Mouse (Mus musculus) liver, embryonic 13.5 days (tissue): ENCODE data around the gene Fads6. TPM values are rescaled to one million over a fixed set of nuclear protein-coding genes. Genes with fewer than 3 reads are reported as not detected.

Experiments
- ATAC-seq: fragments of 200-750 bp; cut with Nextera tagmentation; 2 replicates; pipeline ENCODE4 v1.8.0; 2017; ENCODE audit warnings: low read depth, mild to moderate bottlenecking, moderate number of reproducible peaks, moderate library complexity
- DNase-seq: peaks from one replicate; pipeline ENCODE4 v3.0.0; 2022
- H3K27ac ChIP-seq: fragments of 300-500 bp; sonication (generic); 2 replicates; pipeline ENCODE4 v1.5.1; 2015; ENCODE audit warnings: moderate library complexity, mild to moderate bottlenecking, inconsistent platforms
- H3K27me3 ChIP-seq: fragments of 300-500 bp; sonication (generic); 2 replicates; pipeline ENCODE4 v1.6.1; 2015; ENCODE audit warnings: mild to moderate bottlenecking, inconsistent platforms
- H3K36me3 ChIP-seq: fragments of 300-500 bp; sonication (generic); 2 replicates; pipeline ENCODE4 v1.6.1; 2015; ENCODE audit warnings: mild to moderate bottlenecking, inconsistent platforms
- H3K4me1 ChIP-seq: fragments of 300-500 bp; sonication (generic); replicated peaks from 2 replicates; pipeline ENCODE4 v1.6.1; 2015; ENCODE audit warnings: inconsistent platforms
- H3K4me2 ChIP-seq: fragments of 300-500 bp; sonication (generic); 2 replicates; pipeline ENCODE4 v1.6.1; 2015; ENCODE audit warnings: inconsistent platforms, mild to moderate bottlenecking, moderate library complexity
- H3K4me3 ChIP-seq: fragments of 300-500 bp; sonication (generic); replicated peaks from 2 replicates; pipeline ENCODE4 v1.5.1; 2015; ENCODE audit warnings: mild to moderate bottlenecking, inconsistent platforms
- H3K9ac ChIP-seq: fragments of 300-500 bp; sonication (generic); 2 replicates; pipeline ENCODE4 v1.6.1; 2015; ENCODE audit warnings: mild to moderate bottlenecking, inconsistent platforms
- H3K9me3 ChIP-seq: fragments of 300-500 bp; sonication (generic); replicated peaks from 2 replicates; pipeline ENCODE4 v1.6.1; 2016; ENCODE audit warnings: inconsistent platforms
- WGBS: fragments of 180-500 bp; shearing (Covaris S2); methylation state at CpG from one replicate; pipeline ENCODE4 v1.1.7; 2015; ENCODE audit not compliant: insufficient replicate concordance; 5-methylcytosine and 5-hydroxymethylcytosine counted together
- polyA plus RNA-seq: library from polyadenylated mRNA; unstranded; fragments of >200 nt; fragmentation: Nextera tagmentation; extraction: Ambion mirVana; gene quantifications from 2 replicates; pipeline ENCODE4 v1.2.1, GENCODE M21; 2015

Fads6 gene
- polyA plus RNA-seq, 1 experiment from 2014 or later = 2.0 TPM

DNA sequence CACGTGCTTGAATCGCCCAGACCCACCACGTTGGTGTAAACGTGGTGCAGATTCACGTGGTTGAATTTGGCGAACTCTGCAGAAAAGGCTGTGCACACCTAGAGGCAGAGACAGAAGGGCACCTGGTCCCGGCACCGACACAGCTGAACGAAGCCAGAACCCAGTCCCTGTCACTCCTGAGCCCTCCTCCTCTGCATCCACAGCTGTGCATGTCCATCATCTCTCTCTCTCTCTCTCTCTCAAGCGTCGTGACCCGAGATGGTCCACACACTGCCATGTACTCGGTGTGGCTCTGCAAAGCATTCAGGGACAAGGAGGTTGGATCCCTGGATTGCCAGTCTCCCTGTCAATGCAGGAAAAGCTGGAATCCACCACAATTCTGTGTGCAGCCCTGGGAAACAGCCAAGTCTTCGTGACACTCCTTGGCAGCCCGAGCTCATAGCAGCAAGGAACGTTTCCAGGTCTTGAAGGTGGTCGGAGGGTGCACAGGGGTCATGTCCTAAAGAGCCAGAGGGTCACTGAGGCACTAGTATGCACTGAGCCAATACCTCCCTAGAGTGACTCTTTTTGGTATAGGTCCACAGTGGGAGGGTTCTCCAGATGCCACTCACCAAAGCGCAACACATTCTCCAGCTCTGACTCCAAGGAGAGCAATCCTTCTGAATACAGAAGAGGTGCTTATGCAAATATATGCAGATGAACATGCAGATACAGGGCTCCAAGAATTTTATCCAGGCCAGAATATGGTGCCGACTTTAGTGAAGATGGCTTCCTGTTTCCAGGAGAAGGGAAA is 11.1 kb downstream of the Fads6 start:
- 63% methylated on average over 19 of the region's 19 CpGs for WGBS
- ATAC-seq = no peak
- no peak for DNase-seq
- no peak overlapping the region for H3K4me2 ChIP-seq
- no peaks in the 10 kb centered on the region for H3K27me3 ChIP-seq
- no peak overlapping the region for H3K4me3 ChIP-seq
- H3K9me3 ChIP-seq = no peaks in the 10 kb centered on the region
- H3K4me1 ChIP-seq = peaks cover 9% of the 10 kb centered on the region
- no peak overlapping the region for H3K27ac ChIP-seq
- H3K9ac ChIP-seq = no peak overlapping the region
- H3K36me3 ChIP-seq = no peaks in the 10 kb centered on the region

DNA sequence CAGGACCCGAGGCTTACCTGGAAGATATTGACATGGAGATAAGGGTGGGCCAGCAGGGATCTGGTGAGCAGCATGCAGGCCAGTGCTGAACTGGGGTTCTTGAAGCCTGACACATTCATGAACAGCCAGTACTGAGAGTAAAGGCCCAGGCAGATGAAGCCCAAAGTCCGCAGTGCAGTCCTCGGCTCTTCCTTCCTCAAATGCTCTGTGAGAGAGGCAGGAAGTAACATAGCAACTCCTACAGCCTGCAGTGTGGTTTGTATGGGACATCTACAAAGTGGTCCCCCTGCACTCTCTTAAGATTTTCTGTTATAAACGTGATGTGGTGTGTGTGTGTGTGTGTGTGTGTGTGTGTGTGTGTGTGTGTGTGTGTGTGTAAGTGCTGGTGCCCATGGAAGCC is 12.2 kb downstream of the Fads6 start:
- no peaks in the 10 kb centered on the region for H3K9me3 ChIP-seq
- 18% methylated on average over 4 of the region's 4 CpGs for WGBS
- H3K36me3 ChIP-seq = no peaks in the 10 kb centered on the region
- H3K4me2 ChIP-seq = no peak overlapping the region
- peaks cover under 1% of the 10 kb centered on the region for H3K4me1 ChIP-seq
- DNase-seq (no peak), ATAC-seq (no peak)
- no peak overlapping the region for H3K4me3 ChIP-seq
- H3K27me3 ChIP-seq = no peaks in the 10 kb centered on the region
- H3K27ac ChIP-seq = no peak overlapping the region
- H3K9ac ChIP-seq = no peak overlapping the region

DNA sequence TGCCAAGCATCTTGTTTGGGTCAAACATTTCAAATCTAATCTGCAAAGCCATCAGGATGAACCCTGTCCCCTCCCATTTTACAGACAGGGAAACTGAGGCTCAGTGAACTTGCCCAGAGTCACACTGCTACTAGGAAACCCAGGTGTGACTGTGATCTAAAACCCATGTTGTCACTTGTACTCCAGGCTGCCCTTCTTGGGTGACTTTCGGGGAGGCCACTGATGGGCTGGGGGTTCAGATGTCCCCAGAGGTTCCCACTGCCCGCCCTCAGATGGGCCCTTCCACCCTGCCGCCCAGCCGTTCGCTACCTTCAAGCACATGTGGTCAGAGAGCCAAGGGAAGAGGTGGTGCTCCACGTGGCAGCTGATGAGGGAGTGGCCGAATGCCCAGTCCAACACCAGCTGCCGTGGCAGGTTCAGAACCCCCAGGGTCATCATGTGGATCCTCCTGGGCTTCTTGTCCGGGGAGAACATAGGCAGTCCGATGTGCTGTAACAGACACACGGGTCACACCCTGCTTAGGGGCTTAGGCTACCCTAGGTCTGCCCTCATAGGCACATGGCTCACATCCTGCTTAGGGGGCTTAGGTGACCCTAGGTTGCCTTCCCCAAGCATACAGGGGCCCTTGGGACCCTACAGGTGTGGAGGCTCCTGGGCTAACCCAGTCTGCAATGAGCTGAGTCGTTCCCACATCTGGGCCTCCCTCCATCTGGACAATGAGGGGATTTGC is 13.4 kb downstream of the Fads6 start:
- Histone ChIP-seq H3K9me3 (no peaks in the 10 kb centered on the region), H3K27me3 (no peaks in the 10 kb centered on the region), H3K9ac (no peak overlapping the region), H3K27ac (no peak overlapping the region), H3K4me2 (no peak overlapping the region), H3K4me3 (no peak overlapping the region), H3K4me1 (peaks cover 12% of the 10 kb centered on the region), H3K36me3 (no peaks in the 10 kb centered on the region)
- 73% methylated on average over 12 of the region's 12 CpGs for WGBS
- DNase-seq = no peak
- ATAC-seq = no peak

DNA sequence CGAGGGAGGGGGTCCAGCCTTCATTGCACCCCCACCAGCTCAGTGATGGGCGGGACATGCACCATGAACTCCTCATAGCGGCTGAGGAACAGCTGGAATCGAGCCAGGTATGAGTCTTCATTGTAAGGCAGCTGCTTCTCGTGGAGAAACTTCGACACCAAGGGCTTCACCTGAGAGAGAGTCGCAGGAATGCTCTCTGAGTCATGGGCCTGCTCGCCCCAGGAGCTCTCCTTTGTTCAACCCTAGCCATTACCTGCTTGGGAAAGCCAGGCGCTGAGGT is 14.0 kb downstream of the Fads6 start:
- Histone ChIP-seq H3K4me2 (no peak overlapping the region), H3K36me3 (no peaks in the 10 kb centered on the region), H3K27ac (no peak overlapping the region), H3K4me3 (no peak overlapping the region), H3K9me3 (no peaks in the 10 kb centered on the region), H3K9ac (no peak overlapping the region), H3K4me1 (peaks cover 18% of the 10 kb centered on the region), H3K27me3 (no peaks in the 10 kb centered on the region)
- DNase-seq = no peak
- no peak for ATAC-seq
- WGBS = 67% methylated on average over 9 of the region's 9 CpGs

DNA sequence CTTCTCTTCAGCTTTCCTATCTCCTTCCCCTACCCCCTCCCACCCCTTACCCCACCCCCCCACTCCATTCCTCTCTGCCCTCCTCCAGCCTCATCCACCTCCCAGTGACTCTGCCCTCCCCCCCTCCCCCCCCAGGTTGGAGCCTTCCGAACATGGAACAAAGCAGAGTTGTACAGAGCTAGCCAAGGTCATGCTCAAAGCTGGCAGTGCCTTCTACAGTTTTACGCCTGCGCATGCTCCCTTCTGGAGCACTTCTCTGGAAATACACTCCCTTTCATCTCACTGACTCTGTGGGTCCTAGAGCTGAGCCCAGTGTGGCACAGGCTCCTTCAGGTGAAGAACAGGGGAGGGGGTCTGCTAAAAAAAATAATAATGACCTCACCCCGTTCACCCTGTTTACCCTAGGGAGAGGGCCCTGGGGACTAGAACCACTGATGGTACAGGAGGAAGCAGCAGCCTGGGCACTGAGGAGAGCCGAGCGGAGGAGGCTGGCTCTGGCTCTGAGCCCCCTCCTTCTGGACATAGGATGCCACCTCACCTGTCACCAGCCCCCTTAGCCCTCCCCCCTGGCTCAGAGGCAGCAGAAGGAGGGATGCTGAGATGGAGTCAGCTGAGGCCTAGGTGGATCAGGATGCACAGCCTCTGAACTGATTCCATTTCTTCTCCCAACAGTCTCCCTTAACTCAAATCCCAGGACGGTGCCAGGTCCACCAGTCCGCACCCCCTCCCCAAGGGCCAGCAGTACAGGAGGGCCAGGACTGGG is 14.6 kb downstream of the Fads6 start:
- H3K4me3 ChIP-seq = no peak overlapping the region
- H3K4me1 ChIP-seq = peaks cover 23% of the 10 kb centered on the region
- no peaks in the 10 kb centered on the region for H3K36me3 ChIP-seq
- H3K4me2 ChIP-seq = no peak overlapping the region
- H3K27me3 ChIP-seq = no peaks in the 10 kb centered on the region
- ATAC-seq (no peak), DNase-seq (no peak)
- no peaks in the 10 kb centered on the region for H3K9me3 ChIP-seq
- no peak overlapping the region for H3K9ac ChIP-seq
- WGBS = 74% methylated on average over 8 of the region's 8 CpGs
- H3K27ac ChIP-seq = no peak overlapping the region

DNA sequence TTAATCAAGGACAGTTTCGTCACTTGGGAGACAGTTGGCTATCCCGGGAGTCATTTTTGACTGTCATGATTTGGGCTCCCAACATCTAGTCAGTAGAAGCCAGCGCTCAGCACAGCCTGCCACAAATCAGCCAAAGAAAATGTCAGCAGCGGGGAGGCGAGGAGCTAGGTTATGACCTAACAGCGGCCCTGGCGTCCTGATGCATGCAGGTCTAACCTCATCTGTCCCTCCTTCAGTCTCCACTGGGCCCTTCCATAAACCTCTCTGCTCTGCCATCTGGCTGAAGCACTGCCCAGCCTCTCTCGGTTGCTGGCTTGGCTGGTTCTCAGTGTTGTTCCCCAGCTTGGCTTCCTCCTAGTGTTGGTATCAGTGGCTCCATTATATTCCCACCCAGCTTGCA is 15.2 kb downstream of the Fads6 start:
- no peak for ATAC-seq
- Histone ChIP-seq H3K4me1 (peaks cover 27% of the 10 kb centered on the region), H3K27ac (no peak overlapping the region), H3K27me3 (no peaks in the 10 kb centered on the region), H3K9me3 (no peaks in the 10 kb centered on the region), H3K9ac (no peak overlapping the region), H3K4me2 (no peak overlapping the region), H3K4me3 (no peak overlapping the region), H3K36me3 (no peaks in the 10 kb centered on the region)
- WGBS = 70% methylated on average over 8 of the region's 8 CpGs
- DNase-seq = no peak

DNA sequence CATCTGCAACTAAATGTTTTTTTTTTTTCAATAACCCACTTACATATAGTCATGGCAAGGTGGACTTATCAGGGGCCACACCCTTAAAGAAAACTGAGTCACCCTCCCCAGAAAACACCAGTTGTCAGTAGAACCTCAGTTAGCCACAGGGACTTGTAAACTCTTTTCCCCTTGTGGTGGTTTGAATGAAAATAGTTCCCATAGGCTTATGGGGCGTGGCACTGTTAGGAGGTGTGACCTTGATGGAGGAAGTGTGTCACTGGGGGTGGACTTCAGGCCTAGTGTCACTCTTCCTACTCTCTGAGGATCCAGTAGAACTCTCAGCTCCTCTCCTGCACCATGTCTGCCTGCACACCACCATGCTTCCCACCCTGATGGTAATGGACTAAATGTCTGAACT is 17.7 kb downstream of the Fads6 start:
- H3K27ac ChIP-seq = peak overlapping the region; percentile 23; the same call in 1 of the 2 replicates
- H3K9me3 ChIP-seq = no peaks in the 10 kb centered on the region
- no peak overlapping the region for H3K9ac ChIP-seq
- WGBS = 39% methylated on average over 1 of the region's 1 CpGs
- H3K27me3 ChIP-seq = no peaks in the 10 kb centered on the region
- peaks cover 46% of the 10 kb centered on the region for H3K4me1 ChIP-seq
- DNase-seq (peak; percentile 56), ATAC-seq (no peak)
- no peaks in the 10 kb centered on the region for H3K36me3 ChIP-seq
- no peak overlapping the region for H3K4me3 ChIP-seq
- no peak overlapping the region for H3K4me2 ChIP-seq

DNA sequence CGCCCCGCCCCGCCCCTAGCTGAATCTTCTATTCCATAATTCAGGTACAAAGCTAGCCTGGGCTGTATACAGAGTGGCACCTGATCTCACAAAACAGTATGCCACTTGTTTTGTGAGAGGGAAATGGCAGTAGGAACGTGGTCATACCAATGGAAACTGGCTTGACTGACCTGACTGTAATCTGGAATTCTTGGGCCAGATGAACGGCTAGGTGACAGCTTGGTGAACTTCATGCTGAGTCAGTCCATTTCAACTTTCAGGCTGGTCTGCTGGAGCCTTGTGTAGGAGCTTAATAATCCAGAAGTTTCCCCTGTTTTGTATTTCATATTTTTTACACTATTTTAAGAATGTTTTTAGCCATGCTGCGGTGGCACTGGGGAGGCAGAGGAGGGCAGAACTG is 19.3 kb downstream of the Fads6 start:
- no peak for ATAC-seq
- Histone ChIP-seq H3K9ac (peak overlapping the region; percentile 77; the same call in 1 of the 2 replicates), H3K36me3 (no peaks in the 10 kb centered on the region), H3K4me3 (peak overlapping the region; percentile 70), H3K4me1 (peaks cover 60% of the 10 kb centered on the region), H3K27me3 (no peaks in the 10 kb centered on the region), H3K4me2 (peak overlapping the region; percentile 93), H3K9me3 (no peaks in the 10 kb centered on the region), H3K27ac (no peak overlapping the region)
- 68% methylated on average over 6 of the region's 6 CpGs for WGBS
- DNase-seq = peak; percentile 19

DNA sequence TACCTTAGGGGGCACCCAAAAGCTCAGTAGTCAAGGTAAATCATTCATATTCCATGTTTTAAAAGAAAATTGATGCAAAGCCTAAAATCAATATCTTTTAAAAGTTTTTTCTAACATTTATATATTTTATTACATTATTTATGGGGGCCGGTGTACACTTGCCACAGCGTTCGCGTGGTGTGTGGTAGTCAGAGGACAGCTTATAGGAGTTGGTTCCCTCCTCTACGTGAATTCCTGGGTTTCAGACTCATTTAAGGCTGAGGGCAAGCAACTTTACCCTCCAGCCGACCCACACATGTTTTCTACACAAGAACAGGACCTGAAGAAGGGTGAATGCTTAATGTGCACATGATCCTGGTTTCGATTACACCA is 19.9 kb downstream of the Fads6 start:
- no peak; the same call in 1 of the 2 replicates for ATAC-seq
- no peaks in the 10 kb centered on the region for H3K9me3 ChIP-seq
- WGBS = 16% methylated on average over 7 of the region's 7 CpGs
- H3K4me1 ChIP-seq = peaks cover 66% of the 10 kb centered on the region
- H3K4me3 ChIP-seq = peak overlapping the region; percentile 70
- no peaks in the 10 kb centered on the region for H3K27me3 ChIP-seq
- DNase-seq = no peak
- H3K36me3 ChIP-seq = no peaks in the 10 kb centered on the region
- H3K4me2 ChIP-seq = peak overlapping the region; percentile 93
- peak overlapping the region; percentile 77 for H3K9ac ChIP-seq
- peak overlapping the region; percentile 85 for H3K27ac ChIP-seq

DNA sequence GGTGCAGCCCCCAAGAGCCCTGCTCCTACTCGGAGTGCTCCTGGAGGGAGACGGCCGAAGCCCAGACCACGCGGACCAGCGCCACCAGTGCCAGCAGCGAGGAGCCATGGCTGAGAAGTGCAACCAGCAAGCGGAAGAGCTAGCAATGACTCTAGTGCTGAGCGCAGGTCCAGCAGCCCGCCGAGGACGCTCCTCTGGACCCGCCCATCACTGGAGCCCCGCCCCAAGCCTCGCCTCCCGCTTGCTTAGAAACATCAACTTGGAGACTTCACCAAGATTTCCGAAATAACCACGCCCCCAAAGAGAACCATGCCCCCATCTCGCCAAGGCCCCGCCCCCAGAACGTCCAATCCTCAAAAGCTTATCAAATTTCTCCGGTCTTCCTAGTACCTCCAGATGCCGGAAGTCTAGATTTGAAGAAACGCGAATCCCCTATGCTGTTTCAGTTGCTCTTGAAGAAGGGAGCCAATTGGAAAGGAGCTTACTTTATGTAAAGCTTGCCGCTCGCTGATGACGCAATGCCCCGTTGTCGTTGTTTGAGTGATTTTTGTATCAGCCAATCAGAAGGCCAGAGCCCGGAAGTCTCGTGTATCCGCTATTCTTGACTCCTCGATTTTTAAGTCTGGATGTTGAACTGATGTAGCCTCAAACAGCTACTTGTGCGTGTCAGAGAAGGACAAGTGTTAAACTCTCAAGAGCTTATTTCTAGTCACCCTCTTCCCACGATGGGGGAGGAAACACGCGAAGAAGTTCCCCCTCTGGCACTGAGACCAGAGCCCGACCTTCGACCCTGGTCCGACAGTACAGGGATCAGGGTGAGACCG is 20.5 kb downstream of the Fads6 start, which contains the start of gene Fdxr:
Gene Fdxr (minus strand): TSS at position 271 of the 824 bp plus-strand sequence.
- Histone ChIP-seq H3K4me3 (peak within 1 kb of the TSS; percentile 70), H3K36me3 (no peaks in the 10 kb centered on the region), H3K27me3 (no peaks in the 10 kb centered on the region), H3K9me3 (no peaks in the 10 kb centered on the region), H3K4me2 (peak within 1 kb of the TSS; percentile 93), H3K4me1 (peaks cover 70% of the 10 kb centered on the region), H3K9ac (peak within 1 kb of the TSS; percentile 84), H3K27ac (peak within 1 kb of the TSS; percentile 85)
- DNase-seq (peak; percentile 98), ATAC-seq (peak; percentile 92)
- WGBS = under 1% methylated on average over 42 of the region's 42 CpGs

DNA sequence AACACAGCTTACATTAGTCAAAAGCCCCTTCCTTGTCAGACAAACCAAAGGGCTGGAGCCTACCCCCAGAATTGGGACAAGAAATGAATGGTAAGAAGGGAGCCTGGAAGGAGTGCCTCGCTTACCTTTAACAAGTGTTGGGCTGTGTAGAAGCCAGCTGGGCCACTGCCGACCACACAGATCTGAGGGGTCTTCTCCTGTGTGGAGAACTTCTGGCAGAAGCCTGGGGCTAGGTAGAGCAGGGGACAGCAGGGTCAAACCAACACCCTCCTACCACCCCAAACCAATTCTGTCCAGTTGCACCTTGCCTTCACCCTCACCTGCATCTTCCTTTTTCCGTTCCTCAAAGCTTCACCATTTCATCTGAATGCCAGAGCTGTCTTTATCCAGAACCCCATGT is 21.5 kb downstream of the Fads6 start:
- Histone ChIP-seq H3K4me2 (peak overlapping the region; percentile 93), H3K27me3 (no peaks in the 10 kb centered on the region), H3K4me1 (peaks cover 70% of the 10 kb centered on the region), H3K36me3 (0 out of 2 replicates have a peak, but pooled peaks cover 5% of the 10 kb centered on the region), H3K4me3 (peak overlapping the region; percentile 70), H3K27ac (no peak overlapping the region), H3K9me3 (no peaks in the 10 kb centered on the region), H3K9ac (peak overlapping the region; percentile 84)
- ATAC-seq (no peak), DNase-seq (no peak)
- WGBS = 41% methylated on average over 3 of the region's 3 CpGs
